Mouse (Mus musculus) cerebellum, adult 9-10 months (tissue): ENCODE results near the gene Rtn4ip1.
"Not testable (repeated sequence)": the region's sequence is repeated elsewhere in the genome, so short reads cannot be mapped to it uniquely, and the experiment has no call there.

Experiments used
- DNase-seq: peaks from one replicate; pipeline ENCODE4 v3.0.0; 2022

Gene Rtn4ip1

GRCm38 (mm10) chr10:43939136-43939662 is 37.6 kb downstream of the Rtn4ip1 start:
- no peak for DNase-seq

DNA sequence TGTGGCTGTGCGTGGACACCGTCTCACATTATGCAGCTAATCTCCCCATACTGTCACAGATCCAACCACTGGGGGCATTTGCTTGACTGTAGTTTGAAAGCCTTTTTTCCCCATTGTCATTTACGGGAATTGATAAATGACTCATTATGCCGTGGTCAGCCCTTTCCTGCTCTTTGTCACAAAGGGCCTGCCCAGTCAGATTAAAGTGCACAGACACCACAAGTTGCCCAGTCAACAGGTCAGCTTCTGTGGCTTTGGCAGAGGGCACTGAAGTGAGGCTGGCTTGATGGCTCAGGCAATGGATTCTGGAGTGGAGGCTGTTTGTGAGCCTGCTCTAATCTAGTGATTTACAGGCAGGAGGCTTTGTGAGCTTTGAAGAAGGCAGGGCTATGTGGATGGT is 42.1 kb downstream of the Rtn4ip1 start:
- DNase-seq: no peak

DNA sequence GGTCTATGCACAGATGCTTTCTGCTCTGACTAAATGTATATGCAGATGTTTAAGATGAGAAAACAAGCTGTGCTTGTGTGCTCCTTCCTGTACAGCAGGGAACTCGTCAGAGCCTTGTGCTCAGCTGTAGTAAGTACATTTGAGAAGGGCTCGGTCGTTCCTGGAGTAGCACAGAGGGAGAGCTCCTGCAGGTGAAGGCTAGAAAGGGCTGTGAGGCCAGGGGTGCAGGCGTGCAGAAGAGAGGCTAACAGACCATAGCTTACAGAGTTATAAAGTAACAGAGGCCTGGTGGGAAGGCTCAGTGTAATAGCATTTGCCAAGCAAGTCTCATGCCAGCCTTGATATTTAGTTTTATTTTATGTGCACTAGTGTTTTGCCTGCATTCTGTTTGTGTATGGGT is 43.8 kb downstream of the Rtn4ip1 start:
- no peak for DNase-seq

GRCm38 (mm10) chr10:43953942-43954341 is 52.3 kb downstream of the Rtn4ip1 start:
- DNase-seq: peak; percentile 19

GRCm38 (mm10) chr10:43964943-43965342 is 63.3 kb downstream of the Rtn4ip1 start:
- no peak for DNase-seq

GRCm38 (mm10) chr10:43973244-43973643 is 71.6 kb downstream of the Rtn4ip1 start:
- no peak for DNase-seq

DNA sequence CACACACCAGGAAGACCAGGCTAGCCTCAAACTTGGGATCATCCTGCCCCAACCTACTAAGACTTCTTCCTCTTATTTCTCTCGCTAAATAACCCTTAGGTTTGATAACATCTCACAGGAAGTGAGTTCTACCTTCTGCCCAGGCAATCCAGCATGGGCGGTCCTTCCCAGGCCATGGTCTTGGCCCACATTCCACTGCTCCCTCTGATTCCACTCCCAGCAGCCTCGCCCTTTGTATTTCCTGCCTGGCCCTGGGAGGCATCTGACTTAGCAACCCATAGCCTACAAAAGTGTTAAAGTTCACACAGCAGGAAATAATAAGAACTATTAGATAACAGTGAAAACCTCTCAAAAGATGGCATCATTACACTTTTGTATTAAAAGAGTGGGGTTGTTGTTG is 75.7 kb downstream of the Rtn4ip1 start:
- DNase-seq: no peak

DNA sequence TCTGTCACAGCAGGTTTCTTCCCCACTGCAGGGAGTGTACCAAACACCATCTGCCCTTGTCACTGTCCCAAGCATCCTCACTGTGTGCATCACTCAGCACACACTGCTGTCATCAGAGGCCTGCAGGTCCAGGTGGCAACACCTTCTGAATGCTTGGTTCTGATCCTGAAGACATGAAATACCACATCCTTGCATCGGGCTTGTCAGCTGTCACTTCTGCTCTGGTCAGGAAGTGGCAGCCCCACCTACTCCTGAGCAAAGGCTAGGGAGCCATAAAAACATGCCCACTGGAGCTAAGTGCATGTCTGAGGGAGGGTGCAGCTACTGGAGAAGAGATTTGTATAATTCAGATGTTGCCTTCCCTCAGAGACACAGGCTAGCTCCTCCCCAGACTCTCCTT is 78.5 kb downstream of the Rtn4ip1 start:
- no peak for DNase-seq

DNA sequence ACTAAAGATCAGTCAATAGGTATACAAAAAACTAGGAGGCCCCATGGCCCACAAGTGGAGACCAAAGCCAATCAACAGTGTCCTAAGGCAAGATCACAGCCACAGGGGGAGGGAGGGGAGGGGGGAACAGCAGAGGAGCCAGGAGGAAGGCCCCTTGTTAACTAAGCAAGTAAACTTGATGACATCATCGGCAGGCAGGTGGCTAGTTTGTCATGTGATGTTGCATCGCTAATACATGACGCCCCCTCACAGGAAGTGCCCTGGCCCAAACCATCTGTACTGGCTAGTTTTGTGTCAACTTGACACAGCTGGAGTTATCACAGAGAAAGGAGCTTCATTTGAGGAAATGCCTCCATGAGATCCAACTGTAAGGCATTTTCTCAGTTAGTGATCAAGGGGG is 79.1 kb downstream of the Rtn4ip1 start:
- not testable (repeated sequence) for DNase-seq

DNA sequence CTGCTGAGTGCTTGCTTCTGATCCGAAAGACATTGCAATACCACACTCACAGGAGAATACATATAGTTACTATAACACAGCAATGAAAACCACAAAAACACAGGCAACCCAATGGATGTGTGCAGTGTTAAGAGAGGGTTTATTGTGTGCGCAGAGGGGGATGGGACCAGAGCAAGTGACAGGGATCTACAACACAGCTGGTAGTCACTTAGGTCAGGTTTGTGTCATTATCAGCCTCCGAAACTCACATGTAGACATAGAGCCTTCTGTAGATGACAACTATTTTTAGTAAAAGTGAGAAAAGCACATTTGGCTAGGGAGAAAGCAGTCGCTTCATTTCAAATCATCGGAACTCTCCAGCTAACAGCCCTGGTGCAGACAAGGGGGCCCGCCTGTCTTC is 80.9 kb downstream of the Rtn4ip1 start:
- no peak for DNase-seq

GRCm38 (mm10) chr10:43983241-43983640 is 81.6 kb downstream of the Rtn4ip1 start:
- no peak for DNase-seq

DNA sequence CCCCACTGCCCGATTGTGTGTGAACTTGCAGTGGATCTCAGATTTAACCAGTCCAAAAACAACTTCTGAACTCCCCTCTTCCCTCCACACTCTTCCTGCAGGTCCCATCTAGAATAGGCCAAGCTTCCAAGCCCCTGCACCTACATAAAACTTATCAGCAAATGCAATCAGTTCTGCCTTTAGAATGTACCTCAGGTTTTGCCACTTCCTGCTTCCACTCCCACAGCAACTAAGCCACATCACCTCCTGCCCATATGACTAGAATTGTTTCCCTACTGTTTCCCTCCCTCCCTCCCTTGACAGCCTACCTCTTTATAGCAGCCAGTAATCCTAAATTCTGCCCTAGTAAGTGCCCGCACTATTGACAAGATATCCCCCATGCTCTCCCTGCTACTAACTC is 82.3 kb downstream of the Rtn4ip1 start:
- DNase-seq: no peak

GRCm38 (mm10) chr10:43991268-43991667 is 89.7 kb downstream of the Rtn4ip1 start:
- DNase-seq: no peak

GRCm38 (mm10) chr10:43992506-43992905 is 90.9 kb downstream of the Rtn4ip1 start:
- no peak for DNase-seq

DNA sequence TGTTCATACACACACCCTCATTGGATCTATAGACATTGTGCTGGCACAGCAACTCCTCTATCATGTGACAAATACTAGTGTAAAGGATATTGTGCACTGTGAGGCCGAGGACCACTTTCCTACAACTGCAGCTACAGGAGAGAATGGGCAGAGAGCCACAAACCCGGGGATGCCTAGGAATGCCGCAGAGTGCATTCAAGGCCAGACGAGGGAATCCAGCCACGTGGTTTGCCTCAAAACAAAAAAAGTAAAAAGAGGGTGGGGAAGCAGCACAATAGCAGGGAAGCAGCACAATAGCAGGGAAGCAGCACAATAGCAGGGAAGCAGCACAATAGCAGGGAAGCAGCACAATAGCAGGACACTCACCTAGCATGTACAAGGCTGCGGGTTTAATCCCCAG is 91.6 kb downstream of the Rtn4ip1 start:
- DNase-seq: no peak

DNA sequence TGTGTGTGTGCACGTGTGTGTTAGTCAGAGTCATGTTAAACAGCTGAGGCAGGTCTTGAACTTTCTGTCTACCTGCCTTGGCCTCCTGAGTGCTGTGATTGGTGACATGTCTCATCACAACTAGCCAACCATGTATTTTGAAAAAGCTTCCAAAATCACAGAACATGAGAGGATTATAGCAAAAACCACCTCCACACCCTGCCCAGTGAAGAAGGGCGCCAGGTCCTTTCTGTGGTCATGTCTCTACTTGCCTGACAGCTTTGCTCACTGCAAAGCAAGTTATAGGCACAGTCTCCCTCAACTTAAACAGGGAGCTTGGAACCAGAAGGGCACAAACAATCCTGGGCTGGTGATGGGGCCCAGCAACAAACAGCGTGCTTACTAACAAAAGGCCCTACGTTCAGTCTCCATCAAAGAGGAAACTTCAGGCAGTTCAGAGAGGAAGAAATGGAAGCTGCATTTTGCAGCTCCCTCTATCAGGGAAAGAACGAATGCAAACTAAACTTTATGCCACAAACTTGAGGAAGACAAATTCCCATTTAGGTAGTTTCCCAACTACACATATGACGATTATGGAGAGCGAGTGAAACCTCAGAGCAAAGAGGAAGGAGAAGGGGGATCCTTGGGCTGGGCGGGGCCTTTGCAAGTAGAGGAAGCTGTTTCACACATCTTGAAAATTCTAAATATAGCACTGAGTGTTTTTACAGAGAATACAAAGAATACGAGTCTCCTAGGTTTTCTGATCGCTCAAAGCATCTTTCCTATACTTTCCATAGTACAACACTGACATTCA is 94.4 kb downstream of the Rtn4ip1 start:
- no peak for DNase-seq

- DNase-seq: no peak
These were observed 95.7 kb downstream of the Rtn4ip1 start for GRCm38 (mm10) chr10:43997276-43997675.

DNA sequence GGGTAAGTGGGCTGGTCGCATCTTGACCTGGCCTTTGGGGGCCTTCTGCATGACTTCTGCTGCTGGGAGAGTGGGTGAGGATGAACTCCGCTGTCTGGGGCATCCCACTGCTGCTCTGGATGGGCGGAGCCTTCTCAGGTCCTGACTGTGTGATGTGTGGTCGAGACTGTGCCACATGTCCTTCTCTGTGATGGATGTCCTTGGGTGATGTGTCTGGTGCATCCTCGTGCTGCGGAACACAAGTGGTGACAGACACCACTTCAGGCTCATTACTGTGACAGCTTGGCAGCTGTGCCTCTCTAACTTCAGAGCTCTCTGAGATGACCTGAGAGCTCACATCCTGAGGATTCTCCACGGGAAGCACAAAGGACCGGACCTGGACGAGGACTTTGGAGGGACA is 96.4 kb downstream of the Rtn4ip1 start:
- no peak for DNase-seq

DNA sequence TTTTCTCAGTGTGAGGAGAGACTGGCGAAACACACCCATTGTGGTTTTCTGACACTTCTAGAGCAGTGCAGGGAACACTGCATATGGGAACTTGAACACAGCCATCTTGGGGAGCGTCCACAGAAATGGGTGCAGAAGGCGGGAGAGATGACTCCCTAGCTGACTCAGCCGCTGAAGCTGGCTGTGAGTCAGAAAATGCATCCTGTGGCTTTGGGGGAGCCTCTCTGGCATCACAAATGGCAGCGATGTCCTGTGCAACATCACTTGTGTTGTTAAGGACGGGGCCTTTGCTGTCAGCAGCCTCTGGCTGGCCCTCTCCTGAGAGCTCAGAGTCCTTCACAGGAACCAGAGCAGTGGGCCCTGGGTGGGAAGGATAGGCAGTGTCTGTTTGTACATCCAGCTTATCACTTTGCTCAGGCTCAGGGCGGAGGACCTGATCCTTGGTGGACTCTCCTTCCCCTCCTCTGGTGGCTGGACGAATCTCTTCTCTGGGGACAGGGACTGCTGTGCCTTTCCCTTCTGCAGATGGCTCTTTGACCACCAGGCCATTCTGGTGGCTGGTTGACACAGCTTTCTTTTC is 97.0 kb downstream of the Rtn4ip1 start:
- DNase-seq: no peak

DNA sequence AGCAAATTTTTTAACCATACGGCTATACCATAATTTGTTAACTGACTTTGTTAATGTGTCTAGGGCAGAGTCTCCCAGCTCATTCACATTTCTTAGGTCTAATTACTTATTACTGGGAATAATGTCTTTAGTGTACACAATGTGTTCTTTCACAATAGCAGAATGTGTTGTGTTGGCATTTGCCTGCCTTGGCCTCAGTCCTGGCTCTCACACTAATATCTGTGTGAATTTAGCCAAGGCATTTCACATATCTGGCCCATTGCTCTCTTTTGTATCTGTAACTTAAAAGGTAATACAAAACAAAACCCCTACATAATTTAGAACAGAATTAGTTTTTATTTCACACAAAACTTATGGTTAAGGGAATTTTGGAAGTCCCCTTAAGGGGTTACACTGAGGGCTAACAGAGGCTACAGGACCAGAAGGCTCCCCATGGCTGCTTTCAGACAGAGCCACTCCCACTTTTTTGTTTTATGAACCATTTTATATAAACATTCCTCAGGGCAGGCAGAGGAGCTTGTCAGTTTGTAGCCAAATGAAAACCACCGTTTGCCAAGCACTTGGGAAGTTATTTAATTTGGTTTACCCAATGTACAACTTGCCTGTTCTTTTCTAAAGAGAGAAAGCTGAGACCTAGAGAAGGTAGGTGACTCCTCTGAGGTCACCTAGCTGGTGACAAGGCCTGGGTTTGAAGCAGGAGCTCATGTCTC is 98.7 kb downstream of the Rtn4ip1 start:
- no peak for DNase-seq

DNA sequence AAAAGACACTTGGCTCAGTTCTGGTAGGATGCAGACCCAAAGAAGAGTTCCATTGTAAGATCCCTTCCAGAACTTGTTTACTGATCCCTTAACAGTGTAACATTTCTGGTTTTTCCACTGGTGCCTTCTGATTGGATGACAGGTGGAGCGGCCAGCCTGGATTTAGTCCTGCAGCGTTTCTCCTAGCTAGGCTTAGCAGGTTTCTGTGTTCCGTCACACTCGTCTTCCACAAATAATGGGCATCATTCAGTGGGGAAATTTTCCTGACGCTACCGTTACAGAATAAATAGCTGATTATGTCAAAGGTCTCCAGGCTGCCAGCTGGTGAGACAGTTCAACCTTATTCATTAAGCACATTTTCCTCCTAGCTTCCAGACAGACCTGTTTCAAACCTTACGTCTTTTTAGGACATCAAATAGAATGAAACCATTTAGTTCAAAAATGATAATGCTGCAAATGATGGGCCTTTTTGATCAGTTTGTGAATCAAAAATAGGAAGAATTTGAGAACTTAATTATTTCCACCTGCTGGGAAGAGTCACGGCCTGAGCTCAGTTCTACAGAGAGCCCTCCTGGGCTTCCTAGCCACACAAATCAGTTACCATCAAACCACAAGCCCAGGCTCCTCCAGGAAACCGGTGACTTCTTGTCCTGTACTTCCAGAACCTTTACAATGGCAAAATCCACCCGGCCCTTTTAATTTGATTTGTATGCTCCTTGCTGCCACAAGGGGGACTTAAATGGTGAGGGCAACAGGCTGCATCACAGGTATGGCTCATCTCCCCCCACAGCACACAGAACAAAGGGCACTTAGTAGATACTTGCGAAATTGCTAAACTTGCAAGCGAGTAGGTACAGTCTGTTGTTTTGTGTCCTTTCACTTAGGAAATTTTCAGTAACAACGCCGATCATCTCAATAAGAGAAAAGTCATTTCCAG is 100.7 kb downstream of the Rtn4ip1 start:
- no peak for DNase-seq

DNA sequence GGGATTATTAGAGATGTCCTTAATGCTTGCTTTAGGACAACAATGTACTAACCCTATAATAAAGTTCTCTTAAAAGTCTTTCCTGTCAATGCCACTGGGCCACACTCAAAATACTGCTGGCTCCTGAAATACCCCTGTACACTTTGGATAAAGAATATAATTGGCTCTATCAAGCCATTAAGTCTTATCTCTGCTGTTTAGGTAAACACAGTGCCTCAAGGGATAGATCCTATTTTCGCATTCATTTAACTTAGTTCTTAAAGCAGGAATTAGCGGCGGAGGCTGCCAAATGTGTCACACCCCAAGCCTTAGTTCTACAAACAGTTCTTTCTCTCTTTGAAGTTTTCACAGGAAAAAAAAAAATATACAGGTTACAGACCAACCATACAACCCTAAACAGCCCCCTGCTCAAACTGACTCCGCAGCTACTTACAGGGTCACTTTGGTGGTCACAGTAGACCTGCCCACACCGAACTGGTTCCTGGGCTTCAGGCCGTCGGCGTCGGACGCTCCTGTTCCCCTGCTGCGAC is 101.5 kb downstream of the Rtn4ip1 start:
- no peak for DNase-seq
